ENCODE assay signal across 14 mouse cellular contexts in the genomic region with DNA sequence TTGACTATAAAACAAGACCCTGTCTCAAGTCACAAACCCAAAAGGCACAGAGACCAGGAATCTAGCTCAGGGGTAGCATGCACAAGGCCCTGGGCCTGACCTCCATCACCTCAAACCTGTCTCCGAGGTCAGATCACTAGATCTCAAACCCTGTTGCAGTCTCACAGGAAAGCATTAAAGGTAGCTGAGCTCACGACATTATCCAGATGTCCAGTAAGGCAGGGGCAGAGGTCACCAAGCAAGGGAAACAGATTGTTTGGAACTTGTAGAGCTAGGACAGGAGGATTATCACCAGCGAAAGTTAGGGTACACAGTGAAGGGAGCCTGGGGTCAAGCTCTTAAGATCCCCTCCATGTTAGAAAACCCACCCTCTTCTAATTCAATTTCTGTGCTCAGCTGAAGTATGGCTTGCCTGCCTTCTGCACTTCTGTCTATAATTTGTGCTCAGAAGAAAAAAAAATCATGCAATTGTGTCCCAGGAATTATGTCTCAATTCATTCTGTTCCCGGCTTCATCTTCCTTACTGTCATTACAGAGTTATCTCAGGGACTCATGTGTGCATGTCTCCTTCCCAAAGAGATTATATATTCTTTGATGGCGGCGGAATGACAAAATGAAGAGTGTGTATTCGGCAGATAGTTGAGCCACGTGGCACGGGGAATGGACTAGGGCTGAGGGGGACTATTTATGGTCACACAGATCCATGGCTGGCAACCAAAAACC. TPM values are rescaled to one million over a fixed set of nuclear protein-coding genes. Genes with fewer than 3 reads are reported as not detected.
DNase-seq lines count a peak whose midpoint lies in the region; ATAC-seq and TF ChIP-seq lines count a peak whose summit lies in the region.
"Had no signal": no experiment of that assay in that cellular context is flagged by ENCODE, and none has a peak within 500 bp of the region (broad histone marks: within the 10 kb centered on the region; RNA-seq: fewer than 3 reads in every experiment).

No protein-coding gene starts in this region.

- no peak overlapping the region for H3K9ac ChIP-seq in heart, embryonic 15.5 days
- H3K9ac ChIP-seq in intestine, embryonic 14.5 days (ENCODE audit: low read length) = no peak overlapping the region
- H3K9ac ChIP-seq in liver, postnatal 0 days (replicated peaks) = no peak overlapping the region
- H3K9ac ChIP-seq in kidney, embryonic 14.5 days (ENCODE audit: low read depth, low read length) = no peak overlapping the region
- H3K9ac ChIP-seq: forebrain, embryonic 15.5 days had no signal

- TF ChIP-seq EP300 in liver, postnatal 0 days (IDR thresholded peaks at IDR 0.05; ENCODE audit: low read depth) = peak; percentile 95

- DNase-seq in heart, adult 8-10 months (ENCODE audit: low spot score) = no peak
- no peak for DNase-seq in intestine, embryonic 14.5 days (ENCODE audit: low spot score)
- DNase-seq in liver, postnatal 0 days = peak; percentile 42
- DNase-seq in left cerebral cortex, adult 2 months (ENCODE audit: extremely low spot score in 1 of 2, low spot score in 2 of 2) = no peak
- DNase-seq in adrenal gland, adult 18-20 months (ENCODE audit: low spot score in 2 of 2) = no peak
- DNase-seq: adrenal gland, postnatal 25 days; cerebellum, adult 2 months; gastrocnemius, postnatal 36 days; kidney, postnatal 25 days; right cerebral cortex, postnatal 25 days had no signal

- H3K36me3 ChIP-seq in heart, embryonic 15.5 days = no peaks in the 10 kb centered on the region
- no peaks in the 10 kb centered on the region for H3K36me3 ChIP-seq in intestine, embryonic 14.5 days (ENCODE audit: control insufficient read depth, insufficient read depth, low read length)
- no peaks in the 10 kb centered on the region for H3K36me3 ChIP-seq in liver, postnatal 0 days (replicated peaks; ENCODE audit: insufficient read depth, low read length)
- H3K36me3 ChIP-seq in kidney, embryonic 14.5 days (ENCODE audit: control insufficient read depth, insufficient read depth, low read length) = no peaks in the 10 kb centered on the region
- H3K36me3 ChIP-seq: forebrain, embryonic 15.5 days had no signal

- peaks cover 26% of the 10 kb centered on the region for H3K4me1 ChIP-seq in heart, embryonic 15.5 days (replicated peaks)
- H3K4me1 ChIP-seq in bone marrow, adult 2 months (ENCODE audit: control insufficient read depth, insufficient read depth, low read length) = peaks cover 3% of the 10 kb centered on the region
- no peaks in the 10 kb centered on the region for H3K4me1 ChIP-seq in intestine, embryonic 14.5 days (replicated peaks; ENCODE audit: control insufficient read depth, insufficient read depth, low read length)
- H3K4me1 ChIP-seq in liver, postnatal 0 days (ENCODE audit: insufficient read depth) = peaks cover 55% of the 10 kb centered on the region
- H3K4me1 ChIP-seq in kidney, embryonic 14.5 days (ENCODE audit: control insufficient read depth, insufficient read depth, low read length) = peaks cover 5% of the 10 kb centered on the region; the same call in 1 of the 2 replicates

- ATAC-seq in heart, embryonic 15.5 days (replicated peaks; ENCODE audit: insufficient number of reproducible peaks, insufficient read depth, low FRiP score, low read depth) = no peak
- ATAC-seq in intestine, embryonic 14.5 days (replicated peaks; ENCODE audit: low FRiP score, low TSS enrichment, low read depth) = no peak
- peak; percentile 62 for ATAC-seq in liver, postnatal 0 days
- ATAC-seq in kidney, embryonic 14.5 days (ENCODE audit: low FRiP score, low TSS enrichment) = no peak
- ATAC-seq: forebrain, embryonic 15.5 days had no signal

- intact Hi-C loops in left cerebral cortex, adult 2 months (cut with DNase I) = no loop called here

- H3K27ac ChIP-seq in heart, embryonic 15.5 days = no peak overlapping the region
- peak overlapping the region; percentile 32; the same call in 1 of the 2 replicates for H3K27ac ChIP-seq in bone marrow, adult 2 months (ENCODE audit: control insufficient read depth, insufficient read depth, low read depth, low read length, poor library complexity)
- peak overlapping the region; percentile 79; the same call in 1 of the 2 replicates for H3K27ac ChIP-seq in intestine, embryonic 14.5 days (ENCODE audit: low read depth)
- peak overlapping the region; percentile 88 for H3K27ac ChIP-seq in liver, postnatal 0 days (ENCODE audit: low read depth)
- no peak overlapping the region for H3K27ac ChIP-seq in left cerebral cortex, adult 2 months
- no peak overlapping the region for H3K27ac ChIP-seq in kidney, embryonic 14.5 days (ENCODE audit: low read depth, low read length)

- WGBS in heart, embryonic 15.5 days = 28% methylated on average over 9 of the region's 9 CpGs
- WGBS in bone marrow, adult 2 months = 63% methylated on average over 9 of the region's 9 CpGs
- WGBS in intestine, embryonic 14.5 days = 32% methylated on average over 9 of the region's 9 CpGs
- WGBS in liver, postnatal 0 days (ENCODE audit: insufficient replicate concordance) = 37% methylated on average over 9 of the region's 9 CpGs
- WGBS in kidney, embryonic 14.5 days = 69% methylated on average over 9 of the region's 9 CpGs

- TF ChIP-seq POLR2A in bone marrow, adult 2 months (IDR thresholded peaks at IDR 0.05; ENCODE audit: borderline replicate concordance, control insufficient read depth, low read depth, low read length) = no peak

- no peaks in the 10 kb centered on the region for H3K9me3 ChIP-seq in heart, embryonic 15.5 days (replicated peaks)
- H3K9me3 ChIP-seq in intestine, embryonic 14.5 days (ENCODE audit: control insufficient read depth, low read length) = no peaks in the 10 kb centered on the region
- H3K9me3 ChIP-seq in liver, postnatal 0 days (ENCODE audit: low read length) = no peaks in the 10 kb centered on the region
- H3K9me3 ChIP-seq in kidney, embryonic 14.5 days (ENCODE audit: control insufficient read depth, low read length) = no peaks in the 10 kb centered on the region
- H3K9me3 ChIP-seq: forebrain, embryonic 15.5 days had no signal

- no peak for TF ChIP-seq CTCF in bone marrow, adult 2 months (IDR thresholded peaks at IDR 0.05; ENCODE audit: control insufficient read depth, insufficient read depth, low read length)
- no peak for TF ChIP-seq CTCF in liver, postnatal 0 days (IDR thresholded peaks at IDR 0.05; ENCODE audit: low read depth)
- TF ChIP-seq CTCF in left cerebral cortex, adult 2 months (IDR thresholded peaks at IDR 0.05) = no peak

- H3K27me3 ChIP-seq in heart, embryonic 15.5 days = peaks cover 7% of the 10 kb centered on the region
- peaks cover 7% of the 10 kb centered on the region for H3K27me3 ChIP-seq in intestine, embryonic 14.5 days (replicated peaks; ENCODE audit: control insufficient read depth, insufficient read depth, low read length)
- no peaks in the 10 kb centered on the region for H3K27me3 ChIP-seq in liver, postnatal 0 days (ENCODE audit: insufficient read depth, low read length)
- H3K27me3 ChIP-seq in kidney, embryonic 14.5 days (ENCODE audit: control insufficient read depth, insufficient read depth, low read length) = peaks cover 15% of the 10 kb centered on the region; the same call in 1 of the 2 replicates
- H3K27me3 ChIP-seq: forebrain, embryonic 15.5 days had no signal

- no peak overlapping the region for H3K4me3 ChIP-seq in heart, embryonic 15.5 days
- H3K4me3 ChIP-seq in bone marrow, adult 2 months (replicated peaks; ENCODE audit: control insufficient read depth, low read depth, low read length) = no peak overlapping the region
- no peak overlapping the region for H3K4me3 ChIP-seq in intestine, embryonic 14.5 days (ENCODE audit: low read depth, low read length)
- H3K4me3 ChIP-seq in liver, postnatal 0 days (ENCODE audit: low read depth, low read length) = no peak overlapping the region
- no peak overlapping the region for H3K4me3 ChIP-seq in left cerebral cortex, adult 2 months
- H3K4me3 ChIP-seq in kidney, embryonic 14.5 days (ENCODE audit: low read length) = no peak overlapping the region
- H3K4me3 ChIP-seq: forebrain, embryonic 15.5 days had no signal

- H3K4me2 ChIP-seq in heart, embryonic 15.5 days = peak overlapping the region; percentile 29
- H3K4me2 ChIP-seq in intestine, embryonic 14.5 days (ENCODE audit: low read length) = peak overlapping the region; percentile 22
- H3K4me2 ChIP-seq in liver, postnatal 0 days (ENCODE audit: low read depth, low read length) = peak overlapping the region; percentile 49
- no peak overlapping the region for H3K4me2 ChIP-seq in kidney, embryonic 14.5 days (replicated peaks; ENCODE audit: low read depth, low read length)
- H3K4me2 ChIP-seq: forebrain, embryonic 15.5 days had no signal

RNA-seq across cellular contexts. Expression of a gene that starts 7.6 kb away (rescaled TPM):
- polyA plus RNA-seq in heart, embryonic 15.5 days (2015; fragmentation: Nextera tagmentation; extraction: Ambion mirVana) = 2.1 and 2.6 TPM in 2 replicates
- total RNA-seq in heart, adult 8-10 months (2022) = 1 to 10 TPM; 1.9 to 4.5 (median 3.4) TPM
- 6.4 and 12.0 TPM in 2 replicates for polyA plus RNA-seq in bone marrow, adult 2 months (2011; ENCODE audit: insufficient read depth, insufficient read length, low replicate concordance, missing spikeins)
- polyA plus RNA-seq in intestine, embryonic 14.5 days (2014; fragmentation: Nextera tagmentation; extraction: Ambion mirVana) = 13.3 and 15.4 TPM in 2 replicates
- polyA plus RNA-seq in liver, postnatal 0 days (2015; fragmentation: Nextera tagmentation; extraction: Ambion mirVana) = 7.8 and 8.1 TPM in 2 replicates
- 10 to 100 TPM; 14.5 to 17.7 TPM for total RNA-seq in left cerebral cortex, adult 2 months (2021)
- 5.7 and 6.6 TPM in 2 replicates for polyA plus RNA-seq in kidney, embryonic 14.5 days (2014; fragmentation: Nextera tagmentation; extraction: Ambion mirVana)
- 1 to 10 TPM; 4.1 to 4.9 TPM for total RNA-seq in adrenal gland, adult 18-20 months (2021)

RNA-seq across cellular contexts. Expression of a gene that starts 10.6 kb away (rescaled TPM):
- polyA plus RNA-seq in heart, embryonic 15.5 days (2015; fragmentation: Nextera tagmentation; extraction: Ambion mirVana) = 2.2 and 3.5 TPM in 2 replicates
- total RNA-seq in heart, adult 8-10 months (2022) = 1 to 10 TPM; 2.2 to 4.6 (median 2.5) TPM
- 4.5 and 9.7 TPM in 2 replicates for polyA plus RNA-seq in bone marrow, adult 2 months (2011; ENCODE audit: insufficient read depth, insufficient read length, low replicate concordance, missing spikeins)
- polyA plus RNA-seq in intestine, embryonic 14.5 days (2014; fragmentation: Nextera tagmentation; extraction: Ambion mirVana) = 6.4 and 6.5 TPM in 2 replicates
- polyA plus RNA-seq in liver, postnatal 0 days (2015; fragmentation: Nextera tagmentation; extraction: Ambion mirVana) = 3.3 and 3.7 TPM in 2 replicates
- total RNA-seq in left cerebral cortex, adult 2 months (2021) = 1 to 10 TPM; 7.7 to 8.4 TPM
- 5.4 and 7.5 TPM in 2 replicates for polyA plus RNA-seq in kidney, embryonic 14.5 days (2014; fragmentation: Nextera tagmentation; extraction: Ambion mirVana)
- total RNA-seq in adrenal gland, adult 18-20 months (2021) = 1 to 10 TPM; 1.4 to 3.4 TPM

RNA-seq across cellular contexts. Expression of a gene that starts 35.5 kb away (rescaled TPM):
- polyA plus RNA-seq in heart, embryonic 15.5 days (2015; fragmentation: Nextera tagmentation; extraction: Ambion mirVana) = 9.3 and 12.8 TPM in 2 replicates
- 1 to 10 TPM; 1.6 to 2.6 (median 2.0) TPM for total RNA-seq in heart, adult 8-10 months (2022)
- 25.5 and 26.6 TPM in 2 replicates for polyA plus RNA-seq in bone marrow, adult 2 months (2011; ENCODE audit: insufficient read depth, insufficient read length, low replicate concordance, missing spikeins)
- 25.5 and 29.0 TPM in 2 replicates for polyA plus RNA-seq in intestine, embryonic 14.5 days (2014; fragmentation: Nextera tagmentation; extraction: Ambion mirVana)
- polyA plus RNA-seq in liver, postnatal 0 days (2015; fragmentation: Nextera tagmentation; extraction: Ambion mirVana) = 10.5 and 12.9 TPM in 2 replicates
- 1 to 10 TPM; 3.0 to 3.3 TPM for total RNA-seq in left cerebral cortex, adult 2 months (2021)
- 23.9 and 38.1 TPM in 2 replicates for polyA plus RNA-seq in kidney, embryonic 14.5 days (2014; fragmentation: Nextera tagmentation; extraction: Ambion mirVana)
- 1 to 10 TPM; 4.2 to 4.8 TPM for total RNA-seq in adrenal gland, adult 18-20 months (2021)

RNA-seq across cellular contexts. Expression of a gene that starts 58.6 kb away (rescaled TPM):
- polyA plus RNA-seq in heart, embryonic 15.5 days (2015; fragmentation: Nextera tagmentation; extraction: Ambion mirVana) = 7.4 and 10.1 TPM in 2 replicates
- total RNA-seq in heart, adult 8-10 months (2022) = 10 to 100 TPM; 16.4 to 18.7 (median 18.5) TPM
- 5.8 and 12.5 TPM in 2 replicates for polyA plus RNA-seq in bone marrow, adult 2 months (2011; ENCODE audit: insufficient read depth, insufficient read length, low replicate concordance, missing spikeins)
- 16.2 and 16.3 TPM in 2 replicates for polyA plus RNA-seq in intestine, embryonic 14.5 days (2014; fragmentation: Nextera tagmentation; extraction: Ambion mirVana)
- polyA plus RNA-seq in liver, postnatal 0 days (2015; fragmentation: Nextera tagmentation; extraction: Ambion mirVana) = 4.1 and 4.3 TPM in 2 replicates
- 10 to 100 TPM; 33.0 to 34.1 TPM for total RNA-seq in left cerebral cortex, adult 2 months (2021)
- polyA plus RNA-seq in kidney, embryonic 14.5 days (2014; fragmentation: Nextera tagmentation; extraction: Ambion mirVana) = 7.8 and 15.8 TPM in 2 replicates
- total RNA-seq in adrenal gland, adult 18-20 months (2021) = 10 to 100 TPM; 17.0 to 20.7 TPM

Comparison
In these comparisons a context has a peak if more than half of its experiments do, and no peak if none do; other contexts are left out.
1. H3K27ac ChIP-seq: peak in bone marrow, adult 2 months (single experiment), intestine, embryonic 14.5 days (single experiment) and liver, postnatal 0 days (single experiment); none in heart, embryonic 15.5 days (single experiment), left cerebral cortex, adult 2 months (single experiment) and kidney, embryonic 14.5 days (single experiment).